Mouse (Mus musculus) liver, postnatal 0 days (tissue): ENCODE measurements at regions not wholly inside any gene's neighbourhood (a gene's known extent, or its start where the extent isn't known, plus 50 kb on each side); places are given as distances from the start of the nearest gene placed in this dataset.

Source experiments
- CTCF ChIP-seq: sonication (generic); IDR thresholded peaks from 2 replicates; pipeline ENCODE4 v1.5.1; 2016; ENCODE audit warnings: antibody characterized with exemption, low read depth
- EP300 ChIP-seq: IDR thresholded peaks from 2 replicates; pipeline ENCODE4 v1.6.1; 2016; ENCODE audit warnings: antibody characterized with exemption, low read depth, mild to moderate bottlenecking

GRCm38 (mm10) chr13:5313297-5313696 lies 548.0 kb upstream of the Klf6 start:
- no peak for TF ChIP-seq CTCF
- no peak for TF ChIP-seq EP300
